Mouse (Mus musculus): Measurements from ENCODE around the gene Ccdc8.

The Ccdc8 gene

DNA sequence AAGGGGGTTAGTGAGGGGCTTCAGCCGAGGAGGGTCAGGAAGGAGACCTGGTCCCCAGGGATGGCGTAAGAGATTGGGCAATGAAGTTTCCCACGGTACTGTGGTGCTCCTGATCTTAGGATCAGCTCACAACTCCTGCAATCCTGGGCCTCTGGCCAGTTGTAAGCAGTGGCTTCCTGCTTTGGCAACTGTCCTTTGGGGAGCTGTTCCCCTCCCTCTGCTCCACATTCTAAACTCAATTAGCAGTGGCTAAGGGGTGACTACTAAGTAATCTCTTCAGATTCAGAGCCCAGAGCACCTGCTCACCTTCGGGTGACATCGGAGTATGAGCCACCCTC, 17.5 kb downstream of the Ccdc8 start:
- Histone ChIP-seq H3K4me3 (replicated peaks; ENCODE audit: low read length) (no peak overlapping the region), H3K9me3 (ENCODE audit: low read length) (no peaks in the 10 kb centered on the region), H3K27me3 (ENCODE audit: insufficient read depth, low read length) (no peaks in the 10 kb centered on the region), H3K36me3 (ENCODE audit: insufficient read depth, low read length) (peaks cover 100% of the 10 kb centered on the region), H3K4me1 (replicated peaks; ENCODE audit: low read depth, low read length) (peaks cover 13% of the 10 kb centered on the region)
- TF ChIP-seq NANOG (IDR thresholded peaks at IDR 0.05; ENCODE audit: borderline replicate concordance, low read length) = no peak

- no peak overlapping the region for H3K4me3 ChIP-seq (replicated peaks; ENCODE audit: low read length)
- H3K4me1 ChIP-seq (replicated peaks; ENCODE audit: low read depth, low read length) = peaks cover 20% of the 10 kb centered on the region
- no peak for TF ChIP-seq NANOG (IDR thresholded peaks at IDR 0.05; ENCODE audit: borderline replicate concordance, low read length)
- no peak for TF ChIP-seq CTCF (conservative IDR thresholded peaks at IDR 0.05; ENCODE audit: low read length)
- H3K36me3 ChIP-seq (ENCODE audit: insufficient read depth, low read length) = peaks cover 100% of the 10 kb centered on the region
- no peaks in the 10 kb centered on the region for H3K27me3 ChIP-seq (ENCODE audit: insufficient read depth, low read length)
- H3K9me3 ChIP-seq (ENCODE audit: low read length) = no peaks in the 10 kb centered on the region
Measured at GRCm38 (mm10) chr7:17011909-17012590, 19.5 kb downstream of the Ccdc8 start.

- Histone ChIP-seq H3K4me3 (replicated peaks; ENCODE audit: low read length) (no peak overlapping the region), H3K36me3 (ENCODE audit: insufficient read depth, low read length) (peaks cover 96% of the 10 kb centered on the region), H3K9me3 (ENCODE audit: low read length) (no peaks in the 10 kb centered on the region), H3K27me3 (ENCODE audit: insufficient read depth, low read length) (no peaks in the 10 kb centered on the region), H3K4me1 (replicated peaks; ENCODE audit: low read depth, low read length) (peaks cover 45% of the 10 kb centered on the region)
- no peak for TF ChIP-seq CTCF (conservative IDR thresholded peaks at IDR 0.05; ENCODE audit: low read length)
- no peak for TF ChIP-seq NANOG (IDR thresholded peaks at IDR 0.05; ENCODE audit: borderline replicate concordance, low read length)
- no peak for TF ChIP-seq POU5F1 (IDR thresholded peaks at IDR 0.05; ENCODE audit: borderline replicate concordance, low read length)
Measured at GRCm38 (mm10) chr7:17015381-17015780, 22.9 kb downstream of the Ccdc8 start.

DNA sequence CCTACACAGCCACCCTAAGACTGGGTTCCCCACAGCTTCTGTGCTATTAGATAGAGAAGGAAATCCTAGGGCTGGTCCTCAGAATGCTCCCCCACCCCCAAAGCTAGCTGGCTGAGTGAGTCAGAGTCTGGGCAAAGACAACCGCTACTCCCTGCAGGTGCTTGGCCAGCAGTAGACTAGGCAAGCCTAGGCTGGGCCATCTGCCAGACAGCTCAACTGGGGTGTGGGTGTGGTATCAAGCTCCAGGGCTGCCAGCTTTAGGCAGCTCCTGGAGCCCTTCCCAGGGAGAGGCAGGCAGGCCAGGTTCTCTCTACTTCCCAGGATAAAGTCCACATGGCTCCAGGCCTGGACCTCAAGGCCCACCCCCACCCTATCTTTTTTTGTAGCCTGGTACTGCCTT, 24.5 kb downstream of the Ccdc8 start:
- TF ChIP-seq POU5F1 (IDR thresholded peaks at IDR 0.05; ENCODE audit: borderline replicate concordance, low read length) (no peak), CTCF (conservative IDR thresholded peaks at IDR 0.05; ENCODE audit: low read length) (no peak), NANOG (IDR thresholded peaks at IDR 0.05; ENCODE audit: borderline replicate concordance, low read length) (no peak)
- H3K27me3 ChIP-seq (ENCODE audit: insufficient read depth, low read length) = no peaks in the 10 kb centered on the region
- H3K4me1 ChIP-seq (replicated peaks; ENCODE audit: low read depth, low read length) = peaks cover 55% of the 10 kb centered on the region
- no peaks in the 10 kb centered on the region for H3K9me3 ChIP-seq (ENCODE audit: low read length)
- peaks cover 96% of the 10 kb centered on the region for H3K36me3 ChIP-seq (ENCODE audit: insufficient read depth, low read length)
- no peak overlapping the region for H3K4me3 ChIP-seq (replicated peaks; ENCODE audit: low read length)

DNA sequence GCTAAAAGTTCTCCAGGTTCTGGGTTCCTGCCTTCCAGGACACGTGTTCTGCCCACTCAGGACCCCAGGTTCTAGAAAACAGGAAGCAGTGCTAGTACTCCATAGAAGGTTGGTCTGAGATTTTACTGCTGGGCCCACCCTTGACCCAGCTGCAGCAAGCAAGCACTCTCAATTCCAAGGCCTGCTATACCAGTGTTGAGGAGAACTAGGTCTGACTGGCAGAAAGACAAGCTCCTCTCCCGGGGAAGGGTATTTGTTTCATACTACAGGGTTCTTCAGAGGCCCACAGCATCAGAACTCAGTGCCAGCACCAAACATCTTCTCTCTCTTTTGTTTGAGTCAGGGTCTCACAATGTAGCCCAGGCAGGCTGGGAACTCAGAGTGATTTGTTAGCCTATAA, 25.4 kb downstream of the Ccdc8 start:
- Histone ChIP-seq H3K4me3 (replicated peaks; ENCODE audit: low read length) (no peak overlapping the region), H3K36me3 (ENCODE audit: insufficient read depth, low read length) (peaks cover 96% of the 10 kb centered on the region), H3K9me3 (ENCODE audit: low read length) (no peaks in the 10 kb centered on the region), H3K27me3 (ENCODE audit: insufficient read depth, low read length) (no peaks in the 10 kb centered on the region), H3K4me1 (replicated peaks; ENCODE audit: low read depth, low read length) (peaks cover 62% of the 10 kb centered on the region)
- no peak for TF ChIP-seq POU5F1 (IDR thresholded peaks at IDR 0.05; ENCODE audit: borderline replicate concordance, low read length)
- no peak for TF ChIP-seq CTCF (conservative IDR thresholded peaks at IDR 0.05; ENCODE audit: low read length)
- no peak for TF ChIP-seq NANOG (IDR thresholded peaks at IDR 0.05; ENCODE audit: borderline replicate concordance, low read length)

GRCm38 (mm10) chr7:17019426-17020166, 27.1 kb downstream of the Ccdc8 start:
- no peaks in the 10 kb centered on the region for H3K9me3 ChIP-seq (ENCODE audit: low read length)
- peaks cover 75% of the 10 kb centered on the region for H3K4me1 ChIP-seq (replicated peaks; ENCODE audit: low read depth, low read length)
- H3K36me3 ChIP-seq (ENCODE audit: insufficient read depth, low read length) = peaks cover 96% of the 10 kb centered on the region
- no peaks in the 10 kb centered on the region for H3K27me3 ChIP-seq (ENCODE audit: insufficient read depth, low read length)
- TF ChIP-seq CTCF (conservative IDR thresholded peaks at IDR 0.05; ENCODE audit: low read length) (no peak), POU5F1 (IDR thresholded peaks at IDR 0.05; ENCODE audit: borderline replicate concordance, low read length) (no peak), NANOG (IDR thresholded peaks at IDR 0.05; ENCODE audit: borderline replicate concordance, low read length) (no peak)
- no peak overlapping the region for H3K4me3 ChIP-seq (replicated peaks; ENCODE audit: low read length)

- no peak overlapping the region for H3K4me3 ChIP-seq (replicated peaks; ENCODE audit: low read length)
- peaks cover 3% of the 10 kb centered on the region; the same call in 1 of the 2 replicates for H3K9me3 ChIP-seq (ENCODE audit: low read length)
- H3K36me3 ChIP-seq (ENCODE audit: insufficient read depth, low read length) = peaks cover 90% of the 10 kb centered on the region
- peaks cover 81% of the 10 kb centered on the region for H3K4me1 ChIP-seq (replicated peaks; ENCODE audit: low read depth, low read length)
- no peak for TF ChIP-seq NANOG (IDR thresholded peaks at IDR 0.05; ENCODE audit: borderline replicate concordance, low read length)
- TF ChIP-seq CTCF (conservative IDR thresholded peaks at IDR 0.05; ENCODE audit: low read length) = no peak
- TF ChIP-seq POU5F1 (IDR thresholded peaks at IDR 0.05; ENCODE audit: borderline replicate concordance, low read length) = no peak
- H3K27me3 ChIP-seq (ENCODE audit: insufficient read depth, low read length) = no peaks in the 10 kb centered on the region
Measured at GRCm38 (mm10) chr7:17022176-17022575, 29.7 kb downstream of the Ccdc8 start.

- no peak for TF ChIP-seq POU5F1 (IDR thresholded peaks at IDR 0.05; ENCODE audit: borderline replicate concordance, low read length)
- no peak for TF ChIP-seq CTCF (conservative IDR thresholded peaks at IDR 0.05; ENCODE audit: low read length)
- Histone ChIP-seq H3K4me1 (replicated peaks; ENCODE audit: low read depth, low read length) (peaks cover 81% of the 10 kb centered on the region), H3K4me3 (replicated peaks; ENCODE audit: low read length) (no peak overlapping the region), H3K27me3 (ENCODE audit: insufficient read depth, low read length) (no peaks in the 10 kb centered on the region), H3K9me3 (ENCODE audit: low read length) (peaks cover 3% of the 10 kb centered on the region; the same call in 1 of the 2 replicates), H3K36me3 (ENCODE audit: insufficient read depth, low read length) (peaks cover 79% of the 10 kb centered on the region)
Measured at GRCm38 (mm10) chr7:17023701-17024100, 31.2 kb downstream of the Ccdc8 start.

DNA sequence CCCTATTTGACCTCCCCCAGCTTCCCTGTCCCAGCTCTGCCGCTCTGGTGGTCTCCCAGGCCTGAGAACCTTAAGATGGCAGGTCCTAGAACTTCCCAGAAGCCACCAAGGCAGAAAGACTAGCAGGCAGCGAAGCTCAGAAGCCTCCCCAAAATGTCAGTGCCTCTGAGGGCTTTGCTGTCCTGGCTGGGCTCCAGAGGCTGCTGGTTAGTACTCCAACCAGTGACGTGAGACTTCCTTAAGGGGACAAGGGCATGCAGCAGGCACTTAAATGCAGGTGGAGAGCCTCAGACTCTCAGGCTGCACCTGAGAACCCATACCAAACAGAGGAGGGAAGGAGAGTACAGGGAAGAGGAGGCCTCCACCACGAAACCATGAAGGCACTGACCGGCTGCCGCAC, 31.6 kb downstream of the Ccdc8 start:
- Histone ChIP-seq H3K36me3 (ENCODE audit: insufficient read depth, low read length) (peaks cover 74% of the 10 kb centered on the region), H3K4me1 (replicated peaks; ENCODE audit: low read depth, low read length) (peaks cover 81% of the 10 kb centered on the region), H3K9me3 (ENCODE audit: low read length) (peaks cover 3% of the 10 kb centered on the region; the same call in 1 of the 2 replicates), H3K4me3 (replicated peaks; ENCODE audit: low read length) (no peak overlapping the region), H3K27me3 (ENCODE audit: insufficient read depth, low read length) (no peaks in the 10 kb centered on the region)
- no peak for TF ChIP-seq NANOG (IDR thresholded peaks at IDR 0.05; ENCODE audit: borderline replicate concordance, low read length)
- no peak for TF ChIP-seq POU5F1 (IDR thresholded peaks at IDR 0.05; ENCODE audit: borderline replicate concordance, low read length)
- TF ChIP-seq CTCF (conservative IDR thresholded peaks at IDR 0.05; ENCODE audit: low read length) = no peak
